Mouse (Mus musculus) ovary, postnatal 36 days (tissue): ENCODE data around the gene Ndufs1.
A peak's percentile ranks its signal among the peaks of the same experiment; 100 is the strongest.
"Not testable (repeated sequence)": the region's sequence is repeated elsewhere in the genome, so short reads cannot be mapped to it uniquely, and the experiment has no call there.

Source experiments
- DNase-seq: peaks from one replicate; pipeline ENCODE4 v3.0.0; 2022; ENCODE audit warnings: low spot score, mixed read lengths

The Ndufs1 gene

GRCm38 (mm10) chr1:63182636-63183270, 6.1 kb upstream of the Ndufs1 start:
- no peak for DNase-seq

- peak; percentile 50 for DNase-seq
These were observed 5.6 kb upstream of the Ndufs1 start for GRCm38 (mm10) chr1:63182212-63182611.

- no peak for DNase-seq
These were observed 4.8 kb upstream of the Ndufs1 start for GRCm38 (mm10) chr1:63181480-63181879.

- peak; percentile 85 for DNase-seq
These were observed 4.4 kb upstream of the Ndufs1 start for GRCm38 (mm10) chr1:63181019-63181418.

- not testable (repeated sequence) for DNase-seq
These were observed 3.9 kb upstream of the Ndufs1 start for GRCm38 (mm10) chr1:63180575-63180974.

- DNase-seq: no peak
These were observed 3.5 kb upstream of the Ndufs1 start for GRCm38 (mm10) chr1:63180122-63180521.

GRCm38 (mm10) chr1:63178308-63178707, 1.7 kb upstream of the Ndufs1 start:
- no peak for DNase-seq

GRCm38 (mm10) chr1:63176259-63176603, 402 bp downstream of the Ndufs1 start:
- no peak for DNase-seq

- DNase-seq: no peak
These were observed 780 bp downstream of the Ndufs1 start for GRCm38 (mm10) chr1:63175853-63176252.

GRCm38 (mm10) chr1:63168638-63169037, 8.0 kb downstream of the Ndufs1 start:
- no peak for DNase-seq

- no peak for DNase-seq
These were observed 36.4 kb downstream of the Ndufs1 start for GRCm38 (mm10) chr1:63140231-63140630.

GRCm38 (mm10) chr1:63138586-63138985, 38.0 kb downstream of the Ndufs1 start:
- not testable (repeated sequence) for DNase-seq

- no peak for DNase-seq
These were observed 38.7 kb downstream of the Ndufs1 start for GRCm38 (mm10) chr1:63137971-63138370.

GRCm38 (mm10) chr1:63134530-63134929, 42.1 kb downstream of the Ndufs1 start:
- DNase-seq: no peak

- no peak for DNase-seq
These were observed 44.9 kb downstream of the Ndufs1 start for GRCm38 (mm10) chr1:63131766-63132165.

- DNase-seq: no peak
These were observed 45.8 kb downstream of the Ndufs1 start for GRCm38 (mm10) chr1:63130883-63131282.

- no peak for DNase-seq
These were observed 46.6 kb downstream of the Ndufs1 start for GRCm38 (mm10) chr1:63129857-63130690.

GRCm38 (mm10) chr1:63129273-63129672, 47.4 kb downstream of the Ndufs1 start:
- DNase-seq: no peak

- no peak for DNase-seq
These were observed 50.4 kb downstream of the Ndufs1 start for GRCm38 (mm10) chr1:63126206-63126605.

GRCm38 (mm10) chr1:63123823-63124450, 52.7 kb downstream of the Ndufs1 start:
- DNase-seq: no peak

GRCm38 (mm10) chr1:63122005-63122404, 54.6 kb downstream of the Ndufs1 start:
- no peak for DNase-seq

GRCm38 (mm10) chr1:63120382-63120781, 56.3 kb downstream of the Ndufs1 start:
- DNase-seq: no peak

- DNase-seq: no peak
These were observed 57.0 kb downstream of the Ndufs1 start for GRCm38 (mm10) chr1:63119675-63120074.
